Mouse (Mus musculus): Measurements from ENCODE around the gene Rmdn3.

The Rmdn3 gene

DNA sequence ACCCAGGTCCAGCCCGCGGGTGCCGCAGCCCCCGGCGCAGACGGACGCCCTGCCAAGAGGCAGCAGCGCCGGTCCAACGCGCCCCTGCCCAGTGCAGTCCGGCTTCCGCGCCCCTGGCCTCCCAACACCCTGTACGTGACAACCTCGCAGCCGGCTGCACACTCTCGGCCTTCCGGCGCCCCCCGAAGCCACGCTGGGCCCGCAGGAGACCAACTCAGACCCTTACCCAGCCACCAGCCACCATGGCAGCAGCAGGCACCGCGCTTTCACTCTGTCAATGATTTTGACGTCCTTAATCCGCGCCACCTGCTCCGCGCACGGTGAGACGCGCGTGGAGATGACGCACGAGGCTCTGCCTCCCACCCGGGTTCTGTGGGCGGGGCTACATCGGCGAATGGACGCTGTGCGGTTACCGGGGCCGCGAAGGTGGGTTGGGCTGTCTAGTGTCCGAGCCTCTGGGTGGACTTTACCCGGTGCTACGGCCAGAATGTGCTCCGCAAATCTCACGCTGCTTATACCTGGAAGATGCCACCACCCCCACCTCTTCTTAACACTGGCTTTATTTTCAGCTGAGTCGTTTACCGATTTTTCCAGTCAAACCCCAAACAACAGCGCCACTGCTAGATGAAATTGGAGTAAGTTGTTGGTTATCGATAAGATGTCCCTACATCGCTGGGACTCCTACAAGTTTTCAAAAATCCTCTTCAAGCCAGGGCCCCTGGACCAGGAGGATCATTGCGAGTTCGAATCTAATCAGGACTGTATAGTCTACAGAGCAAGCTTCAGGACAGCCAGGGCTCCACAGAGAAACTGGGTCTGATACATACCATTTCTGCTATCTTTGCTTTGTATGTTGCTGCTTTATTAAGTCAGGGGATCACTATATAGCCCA, at the start of gene Rmdn3:
Rmdn3 (minus strand) TSS at position 354 of the 892 bp plus-strand sequence.
- DNase-seq = peak; percentile 97 to 98

DNA sequence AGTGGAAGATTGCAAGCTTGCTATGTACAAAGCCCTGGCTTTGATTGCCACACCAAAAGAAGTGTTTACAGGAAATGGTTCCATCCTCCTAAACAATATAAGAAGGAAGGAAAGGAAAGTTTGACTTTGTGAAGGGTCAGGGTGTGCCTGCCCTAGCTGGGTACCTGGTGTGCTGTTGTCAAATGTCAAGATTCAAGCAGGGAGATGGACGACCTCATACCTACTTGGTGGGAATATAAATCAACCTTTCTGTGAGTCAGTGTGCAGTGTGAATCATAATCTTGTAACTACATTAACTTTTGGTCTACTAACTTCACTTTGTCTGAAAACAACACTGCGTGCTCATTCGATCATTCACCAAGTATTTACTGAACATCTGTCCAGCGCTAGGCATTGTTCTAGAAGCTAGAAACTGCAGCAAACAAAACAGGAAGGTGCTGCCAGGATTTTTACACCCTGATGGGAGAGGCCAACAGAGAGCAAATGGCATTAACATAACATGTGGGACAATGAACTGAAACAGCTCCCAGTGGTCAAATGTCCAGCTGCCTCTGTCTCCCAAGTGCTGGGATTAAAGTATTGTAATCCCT, 47.1 kb upstream of the Rmdn3 start:
- DNase-seq = no peak

DNA sequence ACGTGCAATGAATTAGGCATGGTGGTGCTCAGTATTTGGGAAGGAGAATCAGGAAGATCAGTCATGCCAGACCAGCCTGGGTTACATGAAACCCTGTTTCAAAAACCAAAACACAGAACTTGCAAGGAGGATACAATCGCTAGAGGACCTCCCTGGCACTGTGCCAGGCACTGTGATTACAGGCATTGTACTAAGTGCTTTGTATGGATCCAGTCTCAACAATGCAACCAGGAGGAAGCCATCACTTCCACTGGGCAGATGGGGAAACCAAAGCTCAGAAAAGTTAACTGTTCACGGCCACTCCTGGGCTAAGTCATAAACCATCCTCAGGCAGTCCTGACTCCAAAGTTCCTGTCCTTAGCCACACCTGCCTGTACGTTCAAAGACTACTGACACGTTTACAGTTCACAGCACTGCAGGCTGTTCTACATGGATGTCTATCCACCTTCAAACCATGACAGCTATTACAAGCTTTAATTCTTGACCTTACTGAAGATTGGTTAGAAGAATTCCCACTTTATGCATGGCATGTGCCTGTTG, 46.1 kb upstream of the Rmdn3 start:
- peak; percentile 71 to 78 for DNase-seq

DNA sequence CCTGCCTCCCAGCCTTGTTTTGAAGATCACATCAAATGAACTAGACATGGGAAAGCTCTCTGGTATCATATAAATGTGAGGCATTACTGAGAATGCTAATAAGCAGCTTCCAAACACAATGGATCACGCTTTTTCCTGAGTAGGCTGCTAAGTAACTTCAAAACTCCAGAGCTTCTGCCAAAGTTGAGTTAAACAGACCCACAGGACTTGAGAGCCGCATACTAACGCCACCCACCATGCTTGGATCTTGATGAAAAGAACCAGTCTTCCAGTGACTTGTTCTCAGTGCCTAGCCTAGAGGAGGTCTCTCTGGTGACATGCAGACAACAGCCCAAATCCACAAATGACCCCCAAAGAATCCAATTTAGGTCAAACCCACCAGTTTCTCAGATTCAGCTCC, 42.1 kb upstream of the Rmdn3 start:
- no peak for DNase-seq

DNA sequence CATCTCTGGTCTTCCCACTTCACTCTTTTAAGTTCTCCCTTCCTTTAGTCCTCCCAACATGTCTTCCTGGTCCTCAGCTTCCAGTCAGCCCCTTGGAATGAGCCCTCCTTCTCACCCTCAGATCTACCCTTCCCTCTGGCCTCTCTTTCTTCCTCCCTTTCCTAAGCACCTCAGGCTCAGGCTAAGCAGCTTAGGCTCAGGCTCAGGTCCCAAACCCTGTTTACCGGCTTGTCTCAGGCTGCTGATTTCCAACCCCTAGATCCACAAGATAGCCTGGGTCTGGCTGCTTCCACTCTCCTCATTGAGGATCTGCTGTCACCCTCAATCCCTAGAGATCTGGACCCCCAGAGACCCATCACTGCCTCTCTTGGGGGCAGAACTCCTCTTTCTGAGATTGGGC, 41.2 kb upstream of the Rmdn3 start:
- no peak for DNase-seq

DNA sequence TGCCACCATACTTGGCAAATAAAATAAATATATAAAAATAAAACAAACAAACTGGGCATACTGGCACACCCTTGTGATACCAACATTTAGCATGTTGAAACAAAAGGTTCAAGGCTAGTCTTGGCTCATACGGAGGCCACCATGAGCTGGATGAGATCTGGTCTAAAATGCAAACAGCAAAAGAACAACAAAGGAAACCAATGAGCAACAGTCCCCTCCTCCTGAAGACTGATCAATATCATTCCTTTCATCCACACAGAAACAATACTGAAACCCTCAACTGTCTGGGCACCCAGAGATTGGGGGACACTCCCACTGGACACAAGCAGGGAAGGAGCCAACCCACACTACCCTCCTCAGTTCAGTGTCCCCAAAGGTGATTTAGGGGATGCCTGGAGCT, 40.7 kb upstream of the Rmdn3 start:
- DNase-seq = no peak

DNA sequence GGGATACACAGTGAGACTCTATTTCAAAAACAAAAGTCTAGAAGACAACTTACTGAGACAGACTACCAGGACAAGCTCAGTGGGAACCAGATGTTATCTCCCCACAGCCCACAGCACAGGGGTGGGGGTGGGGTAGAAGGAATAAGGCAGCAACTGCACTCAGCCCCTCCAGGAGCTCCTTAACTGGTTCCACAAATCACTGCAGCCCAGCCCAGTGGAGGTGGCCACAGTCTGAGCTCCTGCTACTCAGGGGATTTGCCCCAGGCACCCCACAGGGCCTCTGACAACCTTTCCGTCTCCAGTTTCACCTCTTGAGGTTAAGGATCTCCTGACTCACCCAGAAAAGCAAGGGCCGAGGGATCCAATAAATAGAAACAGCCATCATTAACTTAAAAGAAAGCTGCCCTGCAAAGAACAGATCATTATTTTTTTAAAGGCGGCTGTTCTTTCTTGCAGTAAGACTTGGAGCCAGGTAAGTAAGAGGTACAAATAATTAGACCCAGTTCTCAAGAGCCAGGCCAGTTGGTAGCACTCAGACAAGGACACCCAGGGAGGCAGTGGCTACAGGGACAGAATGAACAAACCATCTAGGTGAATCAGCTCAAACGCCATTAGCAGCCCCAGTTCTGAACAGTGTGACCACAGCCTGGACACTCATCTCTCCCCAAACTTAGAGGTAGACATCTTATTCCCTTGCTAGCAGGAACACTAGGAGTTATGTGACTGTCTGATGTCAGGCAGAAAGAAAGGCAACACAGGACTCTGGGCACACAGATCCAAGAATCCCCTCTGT, 39.7 kb upstream of the Rmdn3 start:
- no peak for DNase-seq

DNA sequence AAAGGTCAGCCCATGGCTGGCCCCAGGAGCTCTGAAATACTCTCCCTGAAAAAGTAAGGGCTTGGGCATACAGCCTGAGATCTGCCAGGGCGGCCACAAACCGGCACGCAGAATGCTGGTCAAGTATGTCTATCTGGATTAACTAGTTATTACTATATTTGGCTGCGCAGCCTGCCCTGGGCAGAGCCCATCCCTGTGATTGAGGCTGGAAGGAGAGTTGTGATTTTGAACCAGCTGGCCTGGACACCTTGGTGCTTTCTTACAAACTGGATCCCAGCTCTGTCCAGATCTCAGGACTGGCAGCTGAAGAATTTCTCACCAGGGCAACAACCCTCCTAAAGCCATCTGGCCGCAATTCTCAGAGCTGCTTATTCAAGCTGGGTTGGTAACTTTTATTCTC, 37.3 kb upstream of the Rmdn3 start:
- no peak for DNase-seq

DNA sequence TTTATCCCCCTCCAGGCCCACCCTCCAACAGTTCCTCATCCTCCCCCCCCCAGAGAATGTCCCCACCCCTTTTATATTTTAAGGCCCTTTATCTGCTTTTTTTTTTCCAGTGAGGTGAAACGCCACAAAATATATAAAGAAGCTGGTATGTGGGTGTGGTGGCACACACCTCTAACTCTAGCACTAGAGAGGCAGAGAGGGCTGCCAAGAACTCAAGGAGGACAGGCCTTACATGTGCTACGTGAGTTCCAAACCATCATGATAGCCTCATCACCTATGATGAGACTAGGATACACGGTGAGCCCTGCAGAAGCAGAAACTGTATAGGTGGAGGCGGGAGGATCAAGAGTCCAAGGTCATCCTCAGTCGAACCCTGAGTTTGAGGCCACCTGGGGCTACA, 34.1 kb upstream of the Rmdn3 start:
- DNase-seq = no peak

DNA sequence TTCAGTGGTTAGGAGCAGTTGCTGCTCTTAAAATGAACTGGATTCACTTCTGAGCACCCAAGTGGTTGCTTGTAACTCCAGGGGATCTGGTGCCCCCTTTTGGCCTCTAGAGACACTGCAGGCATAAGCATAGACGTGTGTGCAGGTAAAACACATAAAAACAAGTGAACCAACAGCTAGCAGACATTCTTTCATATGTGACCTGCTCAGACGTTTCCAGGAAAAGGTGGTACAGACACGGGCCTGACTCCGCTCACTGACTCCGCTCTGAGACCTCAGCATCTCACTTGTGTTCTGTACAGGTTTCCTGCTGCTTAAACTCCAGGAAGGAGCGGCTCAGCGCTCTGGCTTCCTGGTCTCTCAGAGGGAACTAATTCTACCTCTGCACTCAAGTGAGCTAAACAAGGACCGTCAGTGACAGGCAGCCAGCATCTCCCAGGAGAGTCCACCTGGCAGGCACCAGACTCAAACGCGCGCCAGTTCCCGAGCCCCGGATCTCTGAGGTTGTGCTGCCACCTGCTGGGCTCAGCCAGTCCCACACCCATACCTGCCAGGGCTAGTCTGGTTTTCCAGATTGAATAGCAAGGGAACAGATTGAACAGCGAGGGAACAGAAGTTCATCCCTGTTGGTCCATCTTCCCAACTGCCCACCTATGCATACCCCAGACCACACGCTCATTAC, 32.3 kb upstream of the Rmdn3 start:
- DNase-seq = peak; percentile 91 to 92

DNA sequence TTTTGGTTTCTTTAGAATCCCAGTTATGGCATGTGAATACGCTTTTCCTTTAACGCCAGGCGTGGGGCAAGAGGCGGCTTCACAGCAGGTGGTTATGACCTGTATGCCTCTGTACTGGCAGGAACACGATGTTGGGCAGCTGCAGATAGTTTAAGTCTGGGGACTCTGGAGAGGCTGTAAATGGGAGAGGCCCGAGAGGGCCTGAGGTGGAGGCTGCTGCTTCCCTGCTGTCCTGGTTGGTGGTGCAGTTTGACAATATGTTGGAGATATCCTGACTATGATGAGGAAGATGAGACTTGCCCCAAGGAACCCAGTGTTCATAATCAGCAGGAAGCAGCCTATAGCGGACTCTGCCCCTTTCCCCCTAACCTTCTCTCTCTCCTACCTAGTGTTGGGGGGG, 26.1 kb upstream of the Rmdn3 start:
- DNase-seq = no peak

DNA sequence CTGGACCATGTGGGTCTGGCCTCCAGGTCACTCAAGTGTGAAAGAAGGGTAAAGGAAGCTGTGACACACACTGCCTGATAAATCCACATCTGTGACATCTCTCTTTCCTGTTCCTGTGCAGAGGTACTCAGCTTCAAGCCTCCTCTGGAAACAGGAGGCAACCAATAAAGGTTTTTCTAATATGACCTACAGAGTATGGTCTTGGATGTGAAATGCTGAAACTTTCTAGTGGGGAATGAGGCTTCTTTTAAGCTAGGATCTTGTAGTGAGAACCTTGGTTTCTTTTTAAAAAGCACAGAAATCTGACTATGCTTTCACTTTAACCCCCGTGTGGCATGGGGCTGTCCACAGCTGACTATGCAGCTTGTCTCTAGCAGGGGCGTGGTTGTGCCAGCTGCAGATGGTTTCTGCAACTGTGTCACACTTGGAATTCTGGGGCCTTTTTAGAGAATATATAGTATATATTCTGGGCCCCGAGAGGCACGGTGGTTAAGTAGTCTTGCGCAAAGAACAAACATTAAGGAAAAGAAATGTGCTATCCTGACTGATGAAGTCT, 20.6 kb upstream of the Rmdn3 start:
- no peak for DNase-seq

DNA sequence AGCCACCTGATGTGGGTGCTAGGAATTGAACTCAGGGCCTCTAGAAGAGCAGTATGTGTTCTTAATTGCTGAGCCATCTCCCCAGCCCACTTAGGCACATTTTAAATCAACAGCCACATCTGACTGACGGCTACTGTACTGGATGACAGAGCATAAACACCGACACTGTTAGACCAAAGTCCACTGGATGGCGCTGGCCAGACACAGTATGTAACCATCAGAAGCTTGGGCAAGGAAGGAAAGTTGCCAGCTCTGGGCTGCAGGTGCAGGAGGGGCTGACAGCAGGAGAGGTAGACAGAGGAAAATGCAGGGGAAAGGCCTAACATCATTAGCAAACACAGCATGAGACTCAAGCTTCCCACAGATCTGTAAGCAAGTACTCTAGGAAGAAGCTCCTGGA, 19.9 kb upstream of the Rmdn3 start:
- peak; percentile 20 to 40 for DNase-seq

DNA sequence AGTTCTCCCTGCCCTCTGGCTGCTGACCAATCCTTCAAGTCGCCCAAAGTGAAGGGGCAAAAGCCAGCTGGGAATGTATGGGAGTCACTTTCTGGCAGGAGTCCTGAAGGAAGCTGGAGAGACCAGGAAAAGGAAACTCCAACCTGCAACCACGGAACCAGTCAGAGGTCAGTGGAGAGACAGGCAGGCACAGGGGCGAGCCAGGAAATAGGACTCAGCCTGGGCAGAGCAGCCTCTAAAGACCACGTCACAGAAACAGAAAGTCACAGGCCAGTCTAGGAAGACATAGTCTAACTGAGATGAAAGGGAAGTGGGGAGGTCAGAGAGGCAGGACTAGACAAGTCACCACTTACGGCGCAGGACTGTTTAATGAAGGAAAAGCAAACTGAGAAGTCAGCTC, 18.8 kb upstream of the Rmdn3 start:
- peak; percentile 17 to 40 for DNase-seq

DNA sequence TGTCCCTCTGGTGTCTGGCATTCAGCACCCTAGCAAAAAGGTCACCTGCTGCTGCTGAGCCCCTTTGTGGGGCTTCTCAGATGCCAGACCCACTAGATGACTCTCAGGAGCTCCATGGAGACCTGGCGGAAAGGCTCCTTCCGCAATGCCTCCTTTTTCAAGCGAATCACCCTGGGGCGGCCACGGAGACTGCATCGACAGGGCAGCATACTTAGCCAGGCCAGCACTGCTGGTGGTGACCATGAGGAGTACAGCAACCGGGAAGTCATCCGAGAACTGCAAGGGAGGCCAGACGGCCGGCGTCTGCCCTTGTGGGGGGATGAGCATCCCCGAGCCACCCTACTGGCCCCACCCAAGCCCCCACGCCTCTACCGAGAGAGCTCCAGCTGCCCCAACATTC, 18.0 kb upstream of the Rmdn3 start:
- peak; percentile 29 to 41 for DNase-seq

DNA sequence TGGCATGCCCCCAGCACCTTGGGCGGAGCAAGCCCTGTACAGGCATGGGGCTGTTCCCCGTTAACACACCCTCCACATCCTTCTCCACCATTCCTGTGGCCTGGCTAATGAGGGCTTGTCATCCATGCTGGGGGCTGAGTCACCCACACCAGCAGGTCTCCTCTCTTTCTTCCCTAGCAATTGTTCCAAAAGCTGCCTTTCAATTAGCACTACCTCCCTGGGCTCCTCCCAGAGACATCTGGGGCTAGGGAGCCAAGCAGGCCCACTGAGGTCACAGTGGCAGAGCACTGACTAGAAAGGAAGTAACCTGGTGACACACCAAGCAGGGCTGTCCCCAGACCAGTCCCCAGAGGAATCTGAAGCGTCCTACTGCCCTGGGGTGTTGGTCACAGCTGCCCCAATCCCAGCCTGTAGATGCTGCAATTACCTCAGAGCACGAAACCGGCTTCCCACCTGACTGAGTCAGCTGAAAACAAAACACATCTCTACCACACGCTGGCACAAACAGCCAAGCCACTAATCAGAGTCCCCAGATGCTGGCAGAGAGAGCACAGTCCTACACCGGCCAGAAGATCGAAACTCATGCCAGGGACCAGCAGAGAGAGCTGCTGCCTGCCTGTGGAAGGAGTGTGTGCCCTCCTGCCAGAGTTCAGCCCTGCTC, 17.3 kb upstream of the Rmdn3 start, which contains the start of gene Gm14137:
Gm14137 (plus strand) TSS at position 519 of the 661 bp plus-strand sequence.
- DNase-seq = peak in 1 of 2 experiments; percentile 29

DNA sequence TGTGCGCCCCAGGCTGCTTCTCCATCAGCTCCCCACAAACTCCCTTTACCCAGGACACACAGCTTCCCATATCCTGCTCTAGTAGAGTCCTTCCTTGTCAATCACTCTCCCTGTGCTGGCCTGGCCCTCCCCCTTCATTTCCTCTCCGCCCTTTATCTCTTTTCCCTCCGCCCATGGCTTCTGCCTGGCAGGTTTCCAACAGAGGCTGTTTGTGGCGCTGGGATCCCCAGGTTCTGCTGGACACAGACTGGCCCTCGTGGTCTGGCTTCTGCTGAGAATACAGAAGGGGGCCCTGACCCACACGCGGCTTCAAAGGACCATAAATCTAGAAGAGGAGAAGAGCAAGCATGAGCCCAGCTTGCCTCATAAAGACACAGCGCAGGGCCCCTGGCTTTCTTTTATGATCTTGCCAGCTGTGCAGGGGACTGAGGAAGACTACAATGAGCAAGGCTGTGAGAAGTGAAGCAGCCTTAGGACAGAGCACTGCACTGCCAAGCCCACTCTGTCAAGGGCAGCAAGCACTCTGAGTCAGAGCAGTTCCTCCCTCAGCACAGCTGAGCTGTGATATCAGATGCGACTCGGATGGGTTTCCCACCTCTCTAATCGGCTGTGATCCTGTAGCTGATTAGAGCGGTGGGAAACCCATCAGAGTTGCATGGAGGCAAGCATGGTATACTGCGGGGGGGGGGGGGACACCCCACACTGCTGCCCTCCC, 16.2 kb upstream of the Rmdn3 start:
- DNase-seq = peak; percentile 86 to 89

DNA sequence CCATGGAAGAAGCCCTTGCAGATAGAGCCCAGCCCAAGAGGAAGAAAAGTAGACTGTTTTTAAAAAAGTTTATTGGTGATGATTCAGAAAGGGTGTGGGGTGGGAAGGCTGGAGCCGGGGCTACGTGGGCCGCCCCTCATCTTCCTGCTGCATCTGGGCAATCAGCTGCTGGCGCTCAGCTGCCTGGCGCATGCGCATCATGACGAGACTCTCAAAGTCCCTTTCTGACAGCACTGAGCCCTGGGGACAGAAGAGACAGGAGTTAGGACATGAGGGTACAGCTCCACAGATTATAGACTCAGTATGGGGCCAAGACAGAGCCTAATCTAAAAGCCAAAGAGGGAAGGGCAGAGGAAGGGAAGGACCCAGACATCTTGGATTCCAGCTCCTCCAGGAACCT, 15.6 kb upstream of the Rmdn3 start:
- DNase-seq = no peak

DNA sequence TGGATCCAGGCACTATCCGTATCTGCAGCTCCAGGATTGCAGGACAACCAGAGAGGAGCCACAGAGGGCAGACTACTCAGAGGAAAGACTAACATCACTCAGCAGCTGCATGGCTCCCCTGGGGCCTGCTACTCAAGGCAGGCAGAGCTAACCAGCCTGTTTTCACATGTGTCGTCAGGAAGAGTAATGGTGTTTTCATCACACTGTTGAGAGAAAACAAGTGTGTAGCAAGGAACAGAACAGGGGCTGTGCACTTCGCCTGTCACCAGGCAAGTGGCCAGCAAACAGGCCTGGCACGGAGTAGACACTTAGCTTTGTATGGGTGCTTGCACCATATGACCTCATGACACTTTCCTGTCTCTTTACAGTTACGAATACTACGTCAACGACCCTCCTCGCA, 14.7 kb upstream of the Rmdn3 start:
- DNase-seq = peak; percentile 43 to 63

DNA sequence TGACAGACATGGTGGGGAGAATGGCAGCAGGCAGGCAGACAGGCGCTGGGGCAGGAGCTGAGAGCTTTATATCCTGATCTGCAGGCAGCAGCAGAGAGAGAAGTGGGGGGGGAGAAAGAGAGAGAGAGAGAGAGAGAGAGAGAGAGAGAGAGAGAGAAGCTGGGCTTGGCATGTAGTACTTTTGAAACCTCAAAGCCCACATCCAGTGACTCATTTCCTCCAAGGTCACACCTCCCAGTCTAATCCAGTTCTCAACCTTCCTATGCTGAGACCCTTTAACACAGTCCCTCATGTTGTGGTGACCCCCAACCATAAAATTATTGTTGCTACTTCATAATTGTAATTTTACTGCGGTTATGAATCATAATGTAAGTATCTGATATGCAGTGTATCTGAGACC, 13.4 kb upstream of the Rmdn3 start:
- no peak for DNase-seq

DNA sequence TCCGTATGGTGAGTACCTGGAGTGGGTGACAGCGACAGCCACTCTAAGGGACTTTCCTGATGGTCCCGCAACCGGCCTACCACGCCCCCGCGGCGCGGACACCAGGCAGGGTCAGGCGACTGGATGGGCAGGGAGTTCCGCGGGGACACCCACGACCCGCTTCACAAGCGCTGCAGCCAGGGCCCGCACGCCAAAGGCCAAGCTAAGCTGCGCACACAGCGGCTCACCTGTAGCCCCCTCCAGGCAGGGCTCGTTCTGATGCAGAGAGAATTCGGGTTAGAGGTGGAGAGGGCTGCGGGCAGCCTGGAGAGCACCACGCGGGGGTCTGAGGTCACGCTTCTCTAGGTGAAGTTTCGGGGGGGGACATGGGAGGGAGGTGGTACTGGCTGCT, 11.0 kb upstream of the Rmdn3 start:
- no peak for DNase-seq
